Mouse (Mus musculus) spleen, adult 2 months (tissue): ENCODE data around the gene Dst. TPM values are rescaled to one million over a fixed set of nuclear protein-coding genes. Genes with fewer than 3 reads are reported as not detected.

Experiments
- DNase-seq, 2 experiments: peaks; one replicate each; pipeline versions ENCODE4 v3.0.0 to v3.0.0-alpha.2; 2012 to 2021; ENCODE audit warnings: low spot score in 2 of 2, low read depth in 1 of 2
- H3K27ac ChIP-seq: fragments of 200-500 bp; 2 replicates; pipeline ENCODE4 v1.5.1; 2012; ENCODE audit warnings: low read length, inconsistent platforms; ENCODE audit not compliant: insufficient read depth
- H3K27me3 ChIP-seq: fragments of 200-500 bp; 2 replicates; pipeline ENCODE4 v1.6.1; 2012; ENCODE audit warnings: mild to moderate bottlenecking, moderate library complexity, low read length, inconsistent platforms; ENCODE audit not compliant: control insufficient read depth, insufficient read depth
- H3K36me3 ChIP-seq: fragments of 200-500 bp; 2 replicates; pipeline ENCODE4 v1.6.1; 2012; ENCODE audit warnings: mild to moderate bottlenecking, low read length, inconsistent platforms; ENCODE audit not compliant: control insufficient read depth, insufficient read depth
- H3K4me1 ChIP-seq: fragments of 200-500 bp; 2 replicates; pipeline ENCODE4 v1.6.1; 2011; ENCODE audit warnings: inconsistent platforms; ENCODE audit not compliant: control insufficient read depth, insufficient read depth, insufficient read length
- H3K4me3 ChIP-seq: fragments of 200-500 bp; 2 replicates; pipeline ENCODE4 v1.5.1; 2011; ENCODE audit warnings: mild to moderate bottlenecking, inconsistent platforms; ENCODE audit not compliant: insufficient read depth, insufficient read length; ENCODE audit errors: extremely low read depth
- CTCF ChIP-seq: fragments of 200-500 bp; IDR thresholded peaks from 2 replicates; pipeline ENCODE4 v1.5.1; 2011; ENCODE audit warnings: mild to moderate bottlenecking, inconsistent platforms; ENCODE audit not compliant: insufficient read depth, insufficient read length, insufficient replicate concordance; ENCODE audit errors: extremely low read depth
- POLR2A ChIP-seq: fragments of 200-500 bp; IDR thresholded peaks from 2 replicates; pipeline ENCODE4 v1.6.1; 2011; ENCODE audit warnings: low read depth, low read length, inconsistent platforms
- whole genome bisulfite sequencing: fragments of 180-500 bp; shearing (Covaris S2); methylation state at CpG from one replicate; pipeline ENCODE4 v1.1.7; 2018; 5-methylcytosine and 5-hydroxymethylcytosine counted together
- polyA plus RNA-seq: library from polyadenylated mRNA; depleted of rRNA; stranded (reverse); fragments of >200 nt; gene quantifications from 2 replicates; pipeline ENCODE4 v1.2.3, GENCODE M21; 2012; rRNA removed

Gene Dst
- 6.1 and 7.6 TPM in 2 replicates for polyA plus RNA-seq

DNA sequence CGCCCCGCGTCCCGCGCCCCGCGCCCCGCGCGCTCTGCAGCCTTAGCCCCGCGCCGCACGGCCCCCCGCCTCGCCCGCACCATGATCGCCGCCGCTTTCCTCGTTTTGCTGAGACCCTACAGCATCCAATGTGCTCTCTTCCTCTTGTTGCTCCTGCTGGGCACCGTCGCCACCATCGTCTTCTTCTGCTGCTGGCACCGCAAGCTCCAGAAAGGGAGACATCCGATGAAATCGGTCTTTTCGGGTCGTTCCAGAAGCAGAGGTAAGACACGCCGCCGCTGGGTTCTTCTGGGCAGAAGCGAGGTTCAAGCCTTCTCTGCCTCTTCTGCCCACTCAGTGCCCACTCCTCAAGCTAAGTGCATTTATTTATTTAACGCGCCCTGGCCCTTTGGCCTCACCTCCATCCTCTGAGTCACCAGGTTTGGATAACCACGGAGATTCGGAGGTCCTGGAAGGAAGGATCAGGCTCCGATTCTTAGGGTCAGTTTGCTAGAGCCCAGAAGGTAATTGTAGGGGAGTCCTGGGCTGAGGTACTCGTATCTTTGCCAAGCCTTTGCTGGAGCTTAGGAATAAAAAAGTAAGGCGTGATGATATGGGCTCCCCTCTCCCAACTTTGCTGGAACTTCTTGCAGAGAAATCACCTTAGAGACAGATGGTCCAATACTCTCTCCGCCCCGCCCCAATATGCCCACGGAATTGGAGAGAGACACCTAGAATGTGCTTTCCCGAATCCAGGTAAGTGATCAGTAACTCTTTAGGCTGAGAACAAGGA lies at the start of gene Dst:
Gene Dst, plus strand, starts transcription at position 35 of the 772 bp plus-strand sequence.
- Histone ChIP-seq H3K27ac (no peak within 1 kb of the TSS), H3K4me3 (peak within 1 kb of the TSS; percentile 51), H3K27me3 (peaks cover 14% of the 10 kb centered on the region), H3K4me1 (peaks cover 5% of the 10 kb centered on the region; the same call in 1 of the 2 replicates), H3K36me3 (no peaks in the 10 kb centered on the region)
- DNase-seq = no peak
- TF ChIP-seq CTCF = no peak
- no peak for TF ChIP-seq POLR2A
- 8% methylated on average over 37 of the region's 44 CpGs for WGBS

DNA sequence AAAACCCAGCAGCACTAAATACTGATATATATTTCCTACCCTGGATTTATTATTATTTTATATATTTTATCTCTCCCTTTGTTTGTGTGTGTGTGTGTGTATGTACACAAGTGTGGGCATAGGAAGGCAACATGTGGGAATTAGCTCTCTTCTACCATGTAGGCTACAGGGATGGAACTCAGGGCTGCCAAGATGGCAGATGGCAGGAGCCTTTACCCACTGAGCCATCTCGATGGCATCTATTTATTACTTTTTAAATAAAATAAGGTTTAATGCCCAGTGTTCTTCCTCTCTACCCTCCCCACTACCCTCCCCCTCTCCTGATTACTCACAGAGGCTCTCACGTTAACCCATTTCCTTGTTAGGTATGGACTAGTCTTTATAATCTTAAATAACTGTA lies 39.0 kb upstream of the Dst start:
- H3K27ac ChIP-seq = no peak overlapping the region
- H3K27me3 ChIP-seq = no peaks in the 10 kb centered on the region
- TF ChIP-seq POLR2A = no peak
- no peak for TF ChIP-seq CTCF
- H3K36me3 ChIP-seq = no peaks in the 10 kb centered on the region
- 85% methylated on average over 2 of the region's 2 CpGs for whole genome bisulfite sequencing
- DNase-seq = no peak
- no peaks in the 10 kb centered on the region for H3K4me1 ChIP-seq
- no peak overlapping the region for H3K4me3 ChIP-seq

DNA sequence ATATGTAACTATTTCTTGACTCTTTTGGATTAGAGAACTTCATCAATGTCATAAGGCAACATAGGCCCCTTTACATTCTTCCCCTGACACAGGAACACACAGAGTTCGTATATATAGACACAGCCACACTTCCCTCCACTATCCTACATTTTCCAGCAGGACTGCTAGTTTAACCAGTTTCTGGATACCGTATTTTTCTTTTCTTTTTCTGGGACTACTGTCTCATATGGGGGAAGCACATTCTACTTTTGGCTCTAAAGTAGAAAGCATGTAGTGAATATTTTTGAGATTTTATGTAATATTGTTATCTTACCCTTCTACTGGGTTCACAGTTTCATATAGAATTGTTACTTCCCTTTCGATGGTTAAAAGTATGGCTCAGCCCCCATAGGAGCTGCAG lies 38.6 kb upstream of the Dst start:
- no peak for TF ChIP-seq CTCF
- no peak for TF ChIP-seq POLR2A
- H3K27me3 ChIP-seq = no peaks in the 10 kb centered on the region
- 83% methylated on average over 3 of the region's 3 CpGs for WGBS
- H3K4me3 ChIP-seq = no peak overlapping the region
- DNase-seq = no peak
- no peaks in the 10 kb centered on the region for H3K4me1 ChIP-seq
- no peak overlapping the region for H3K27ac ChIP-seq
- H3K36me3 ChIP-seq = no peaks in the 10 kb centered on the region

DNA sequence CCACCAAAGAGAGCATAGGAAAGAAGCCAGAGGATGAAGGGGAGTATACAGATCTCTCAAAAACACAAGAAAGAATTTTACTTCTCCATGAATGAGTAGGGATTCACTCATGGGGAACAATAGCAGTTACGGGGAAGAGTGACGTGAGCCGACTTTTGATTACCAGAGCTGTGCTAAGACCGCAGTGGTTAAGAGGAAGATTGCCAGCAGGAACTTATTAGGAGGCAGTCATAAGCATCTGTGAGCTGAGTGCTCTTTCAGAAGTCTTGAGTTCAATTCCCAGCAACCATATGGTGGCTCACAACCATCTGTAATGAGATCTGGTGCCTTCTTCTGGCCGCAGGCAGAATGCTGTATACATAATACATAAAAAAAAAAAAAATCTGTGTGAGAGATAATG lies 34.5 kb upstream of the Dst start:
- WGBS = 86% methylated on average over 5 of the region's 5 CpGs
- no peak overlapping the region for H3K4me3 ChIP-seq
- H3K27me3 ChIP-seq = no peaks in the 10 kb centered on the region

GRCm38 (mm10) chr1:33875691-33876090 lies 32.3 kb upstream of the Dst start:
- Histone ChIP-seq H3K27ac (no peak overlapping the region), H3K4me1 (no peaks in the 10 kb centered on the region), H3K27me3 (no peaks in the 10 kb centered on the region), H3K36me3 (no peaks in the 10 kb centered on the region), H3K4me3 (no peak overlapping the region)
- no peak for TF ChIP-seq POLR2A
- no peak for TF ChIP-seq CTCF
- DNase-seq = no peak
- WGBS = 66% methylated on average over 6 of the region's 6 CpGs

More for the DNA sequence above, 34.5 kb upstream of the Dst start:
- TF ChIP-seq POLR2A = no peak
- TF ChIP-seq CTCF = no peak
- H3K36me3 ChIP-seq = no peaks in the 10 kb centered on the region
- H3K27ac ChIP-seq = no peak overlapping the region
- H3K4me1 ChIP-seq = no peaks in the 10 kb centered on the region
- DNase-seq = no peak

DNA sequence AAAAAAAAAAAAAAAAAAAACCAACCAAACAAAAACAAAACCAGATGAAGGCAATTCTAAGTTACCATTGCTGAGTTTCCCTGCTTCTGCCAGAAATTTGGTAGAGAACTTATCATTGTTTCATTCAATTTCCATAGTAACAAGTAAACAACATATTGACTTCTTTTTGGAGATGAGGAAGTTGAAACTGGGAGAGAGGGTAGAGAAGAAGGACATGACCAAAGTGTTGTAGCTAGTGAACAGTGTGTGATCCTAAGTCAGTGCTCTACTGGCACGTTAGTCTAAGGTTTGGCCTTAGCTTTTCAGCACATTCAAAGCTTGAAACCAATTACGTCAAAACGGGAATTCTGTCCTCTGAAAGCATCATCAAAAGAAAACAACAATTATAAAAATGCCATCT lies 31.6 kb upstream of the Dst start:
- DNase-seq = no peak
- Histone ChIP-seq H3K27me3 (no peaks in the 10 kb centered on the region), H3K27ac (no peak overlapping the region), H3K4me3 (no peak overlapping the region), H3K4me1 (no peaks in the 10 kb centered on the region), H3K36me3 (no peaks in the 10 kb centered on the region)
- WGBS = 85% methylated on average over 3 of the region's 3 CpGs
- no peak for TF ChIP-seq CTCF
- no peak for TF ChIP-seq POLR2A

DNA sequence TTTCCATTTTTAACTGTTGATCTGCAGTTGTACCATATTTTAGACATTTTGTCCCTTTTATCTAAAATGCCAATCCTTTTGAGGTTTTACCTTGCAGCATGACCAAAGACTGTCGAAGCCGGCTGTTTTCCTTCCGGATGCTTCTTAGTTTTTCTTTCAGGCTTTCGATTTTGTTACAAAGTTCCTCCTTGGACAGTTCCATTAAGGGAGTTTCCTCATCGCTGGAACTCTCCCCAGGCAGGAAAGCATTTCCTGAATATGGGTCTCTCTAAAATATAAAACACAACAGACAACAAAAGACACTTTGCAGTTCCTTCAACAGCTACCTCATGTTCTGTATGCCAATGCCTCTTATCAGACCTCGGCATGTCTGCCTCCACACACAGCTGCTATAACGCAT lies 29.9 kb upstream of the Dst start:
- H3K4me1 ChIP-seq = no peaks in the 10 kb centered on the region
- no peak for DNase-seq
- 77% methylated on average over 7 of the region's 7 CpGs for WGBS
- H3K27ac ChIP-seq = no peak overlapping the region
- H3K36me3 ChIP-seq = no peaks in the 10 kb centered on the region
- TF ChIP-seq POLR2A (no peak), CTCF (no peak)
- no peaks in the 10 kb centered on the region for H3K27me3 ChIP-seq
- H3K4me3 ChIP-seq = no peak overlapping the region
